Mouse (Mus musculus): ENCODE results near the gene Phf12.

Phf12 gene

DNA sequence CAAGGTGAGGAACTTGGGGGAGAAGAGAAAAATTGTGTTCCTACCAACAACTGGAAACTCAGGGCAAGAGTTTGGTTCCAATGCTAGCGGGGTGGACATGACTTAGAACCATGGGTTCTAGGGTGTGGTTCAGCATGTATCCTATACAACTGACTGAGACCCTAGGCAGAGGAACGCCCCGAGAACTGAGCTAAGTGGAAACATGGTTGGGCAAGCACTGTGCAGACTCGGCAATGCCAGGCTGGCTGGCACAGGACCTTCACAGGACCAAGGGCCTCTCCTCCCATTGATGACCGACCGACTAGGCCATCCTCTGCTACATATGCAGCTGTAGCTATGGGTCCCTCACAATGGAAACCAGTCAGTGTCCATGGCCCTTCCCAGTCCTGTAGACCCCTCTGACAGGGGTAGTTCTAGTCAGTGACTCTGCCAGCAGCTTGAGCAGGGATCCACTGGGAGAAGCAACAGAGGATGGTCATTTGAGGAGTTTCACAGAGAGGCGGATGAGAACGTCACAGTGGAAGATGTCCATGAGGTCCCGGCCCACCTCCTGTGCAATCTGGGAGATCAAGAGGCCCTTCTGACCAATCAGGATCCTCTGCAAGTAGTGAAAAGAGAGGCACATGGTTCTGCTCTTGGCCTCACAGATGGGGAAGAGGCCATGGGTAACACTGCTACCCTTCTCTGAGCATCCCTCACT, 91.2 kb downstream of the Phf12 start:
- DNase-seq (ENCODE audit: low spot score) = no peak

DNA sequence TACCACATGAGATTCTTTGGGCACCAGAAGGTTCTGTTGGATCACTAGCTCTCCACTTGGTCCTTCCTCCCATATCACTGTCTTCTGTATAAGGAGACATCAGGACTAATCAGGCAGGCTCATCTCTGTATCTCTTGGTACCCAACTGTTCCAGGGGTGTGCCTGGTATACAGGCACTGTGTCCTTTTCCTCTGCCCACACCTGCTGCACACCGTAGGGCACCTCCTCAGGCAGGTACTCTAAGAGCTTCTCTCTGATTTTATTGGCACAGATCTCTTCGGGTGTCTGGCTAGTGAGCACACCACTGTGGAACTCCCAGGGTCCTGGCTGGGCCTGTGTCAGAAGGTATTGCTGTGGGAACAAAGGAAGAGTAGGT, 91.7 kb downstream of the Phf12 start:
- no peak for DNase-seq (ENCODE audit: low spot score)

GRCm38 (mm10) chr11:78074666-78075065, 92.1 kb downstream of the Phf12 start:
- DNase-seq (ENCODE audit: low spot score) = no peak

Measured in testis, postnatal 10 days (tissue).